Mouse (Mus musculus) cerebellum, postnatal 36 days (tissue): ENCODE measurements around the gene Igf2bp2.

ENCODE experiments used
- DNase-seq, 2 experiments: peaks; one replicate each; pipeline ENCODE4 v3.0.0; 2021 to 2022; ENCODE audit warnings: mixed read lengths in 2 of 2

Igf2bp2 gene

GRCm38 (mm10) chr16:22162512-22163455, at the start of gene Igf2bp2:
Gene Igf2bp2, minus strand, starts transcription at chr16:22163299.
- DNase-seq: peak in 1 of 2 experiments; percentile 3

GRCm38 (mm10) chr16:22203501-22203900, 40.4 kb upstream of the Igf2bp2 start:
- DNase-seq: no peak

DNA sequence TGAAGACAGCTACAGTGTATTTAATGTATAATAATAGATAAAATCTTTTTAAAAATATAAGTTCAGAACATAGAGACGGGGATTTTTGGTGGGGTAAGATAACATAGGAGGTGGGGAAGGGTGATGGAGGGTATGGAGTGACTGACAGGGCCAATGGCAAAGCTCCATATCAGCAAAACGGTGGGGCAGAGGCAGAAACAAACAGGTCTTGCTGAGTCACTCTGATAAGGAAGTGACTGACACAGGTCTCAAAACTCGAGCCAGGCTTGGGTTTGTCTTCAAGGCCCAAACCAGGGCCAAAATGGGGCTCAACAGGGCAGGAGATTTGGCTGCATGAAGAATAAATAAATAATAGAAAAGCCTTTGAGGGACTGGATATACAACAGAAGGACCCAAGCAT, 38.8 kb upstream of the Igf2bp2 start:
- no peak for DNase-seq

- no peak for DNase-seq
These were observed 37.4 kb upstream of the Igf2bp2 start for GRCm38 (mm10) chr16:22200476-22200875.

GRCm38 (mm10) chr16:22187366-22187765, 24.3 kb upstream of the Igf2bp2 start:
- no peak for DNase-seq

DNA sequence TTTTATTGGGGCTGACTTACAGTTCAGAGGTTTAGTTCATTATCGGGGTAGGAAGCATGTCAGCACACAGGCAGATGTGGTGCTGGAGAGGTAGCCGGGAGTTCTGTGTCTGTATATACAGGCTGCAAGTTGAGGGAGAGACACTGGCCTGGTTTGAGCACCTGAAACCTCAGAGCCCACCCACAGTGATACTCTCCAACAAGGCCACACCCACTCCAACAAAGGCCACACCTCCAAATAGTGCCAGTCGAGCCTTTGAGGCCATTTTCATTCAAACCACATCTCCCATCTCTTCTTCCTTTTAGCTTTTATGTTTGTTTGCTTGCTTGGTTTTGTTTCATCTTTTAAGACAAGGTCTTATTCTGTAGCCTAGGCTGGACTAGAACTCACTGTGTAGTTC, 22.3 kb upstream of the Igf2bp2 start:
- no peak for DNase-seq

GRCm38 (mm10) chr16:22184113-22184512, 21.0 kb upstream of the Igf2bp2 start:
- DNase-seq: no peak

- no peak for DNase-seq
These were observed 19.2 kb upstream of the Igf2bp2 start for GRCm38 (mm10) chr16:22182286-22182685.

DNA sequence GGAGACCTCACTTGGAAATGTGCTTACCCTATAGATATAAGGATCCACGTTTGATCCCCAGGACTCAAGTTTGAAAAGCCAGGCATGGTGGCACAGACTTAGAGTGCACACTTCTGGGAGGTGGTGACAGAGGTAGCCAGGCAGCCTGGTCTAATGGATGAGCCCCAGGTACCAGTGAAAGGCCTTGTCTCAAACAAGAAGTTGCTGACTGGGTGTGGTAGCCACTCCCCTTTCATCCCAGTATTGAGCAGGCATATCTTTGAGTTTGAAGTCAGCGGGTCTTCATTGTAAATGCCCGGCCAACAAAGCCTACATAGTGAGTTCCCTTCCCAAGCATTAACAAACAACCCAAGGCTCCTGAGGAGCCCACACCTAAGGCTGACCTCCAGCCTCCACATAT, 15.7 kb upstream of the Igf2bp2 start:
- no peak for DNase-seq

DNA sequence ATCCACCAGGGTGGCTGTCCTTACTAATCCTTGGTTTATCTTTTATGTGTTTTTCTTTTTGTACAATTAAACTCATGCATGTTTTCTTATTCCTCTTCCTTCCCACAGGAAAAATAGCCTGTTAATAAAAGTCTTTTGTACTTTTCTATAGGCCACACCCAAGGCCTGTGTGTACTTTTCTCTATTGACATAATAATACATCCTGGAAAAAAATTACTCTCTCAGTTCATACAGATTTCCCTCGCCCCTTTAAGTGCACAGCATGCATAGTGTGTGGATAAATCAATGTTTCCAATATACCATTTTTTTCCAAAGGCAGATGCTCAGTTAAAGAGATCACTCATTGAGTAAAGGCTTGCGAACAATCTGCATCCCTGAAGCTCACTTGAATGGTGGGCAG, 14.9 kb upstream of the Igf2bp2 start:
- no peak for DNase-seq

GRCm38 (mm10) chr16:22168731-22169130, 5.6 kb upstream of the Igf2bp2 start:
- DNase-seq: no peak

DNA sequence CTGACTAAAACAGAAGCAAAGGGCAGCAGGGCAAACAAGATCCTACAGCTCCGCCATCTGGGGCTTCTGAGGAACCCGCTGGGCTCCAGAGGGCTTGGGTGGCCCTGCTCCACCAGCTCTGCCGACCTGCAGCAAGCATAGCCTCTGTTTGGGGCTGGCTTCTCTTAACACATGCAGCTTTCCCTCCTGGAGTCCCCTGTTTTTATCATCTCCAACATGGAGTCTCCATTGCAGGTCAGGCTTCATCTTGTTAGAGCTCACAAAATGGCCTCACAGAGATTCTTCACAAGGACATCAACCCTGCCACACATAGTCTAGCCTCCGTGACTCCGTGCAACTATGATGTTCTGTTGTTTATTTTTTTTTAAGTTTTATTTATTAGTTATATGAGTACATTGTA, 2.5 kb upstream of the Igf2bp2 start:
- no peak for DNase-seq

GRCm38 (mm10) chr16:22164446-22164845, 1.3 kb upstream of the Igf2bp2 start:
- DNase-seq: no peak

GRCm38 (mm10) chr16:22163456-22163851, 355 bp upstream of the Igf2bp2 start:
- no peak for DNase-seq

DNA sequence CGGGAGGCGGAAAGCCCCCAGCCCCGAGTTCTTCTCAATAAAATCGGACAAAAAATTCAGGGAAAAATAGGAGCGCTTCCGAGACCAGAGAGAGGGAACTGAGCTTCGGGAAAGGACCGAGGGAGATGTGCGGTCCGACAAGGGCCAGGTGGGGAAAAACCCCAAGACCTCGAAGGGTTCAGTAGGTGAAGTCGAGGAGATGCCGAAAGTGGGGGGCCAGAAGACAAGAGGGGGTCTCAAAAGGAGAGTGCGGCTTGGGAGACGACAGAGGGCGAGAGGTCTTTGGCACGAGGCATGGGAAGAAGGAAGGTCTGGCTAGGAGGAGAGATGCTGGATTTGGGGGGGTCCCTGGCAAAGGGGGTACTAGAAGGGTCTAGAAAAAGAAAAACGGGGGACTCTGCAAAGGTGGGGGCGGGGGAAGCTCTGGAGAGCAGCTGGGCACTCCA, 1.0 kb downstream of the Igf2bp2 start:
- no peak for DNase-seq

GRCm38 (mm10) chr16:22161351-22162065, 1.6 kb downstream of the Igf2bp2 start:
- DNase-seq: no peak

DNA sequence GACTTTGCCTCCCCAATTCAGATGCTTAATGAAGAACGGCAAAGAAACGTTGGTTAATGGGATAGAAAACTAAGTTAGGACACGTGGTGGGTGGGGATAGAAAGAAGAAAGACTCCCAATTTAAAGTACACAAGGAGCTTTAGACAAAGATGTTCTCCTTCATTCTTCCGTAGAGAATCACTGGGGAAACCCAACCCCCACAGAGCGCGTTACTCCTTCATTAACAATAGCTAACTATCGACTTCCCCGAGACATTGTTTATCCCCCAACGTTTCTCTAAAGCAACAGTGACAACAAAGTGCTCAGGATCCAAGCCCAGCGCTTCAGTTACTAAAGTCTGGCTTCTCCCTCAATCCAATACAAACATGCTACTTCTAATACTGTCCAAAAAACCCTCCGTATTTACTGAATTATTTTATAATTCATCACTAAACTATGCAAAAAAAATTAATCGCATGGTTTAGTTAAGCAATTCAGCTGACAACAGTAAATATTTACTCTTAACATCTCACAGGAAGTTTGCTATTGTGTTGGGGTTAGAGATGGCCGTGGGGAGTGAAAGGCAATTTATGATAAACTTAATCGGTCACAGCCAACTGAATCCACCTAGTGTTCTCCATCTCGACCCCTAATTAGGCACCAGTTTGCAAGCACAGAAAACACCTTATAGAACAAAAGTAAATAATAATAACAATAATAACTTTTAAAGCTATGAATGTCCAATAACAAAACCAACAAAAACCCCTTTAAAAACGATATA, 2.5 kb downstream of the Igf2bp2 start:
- no peak for DNase-seq

- DNase-seq: no peak
These were observed 10.1 kb downstream of the Igf2bp2 start for GRCm38 (mm10) chr16:22152941-22153444.

DNA sequence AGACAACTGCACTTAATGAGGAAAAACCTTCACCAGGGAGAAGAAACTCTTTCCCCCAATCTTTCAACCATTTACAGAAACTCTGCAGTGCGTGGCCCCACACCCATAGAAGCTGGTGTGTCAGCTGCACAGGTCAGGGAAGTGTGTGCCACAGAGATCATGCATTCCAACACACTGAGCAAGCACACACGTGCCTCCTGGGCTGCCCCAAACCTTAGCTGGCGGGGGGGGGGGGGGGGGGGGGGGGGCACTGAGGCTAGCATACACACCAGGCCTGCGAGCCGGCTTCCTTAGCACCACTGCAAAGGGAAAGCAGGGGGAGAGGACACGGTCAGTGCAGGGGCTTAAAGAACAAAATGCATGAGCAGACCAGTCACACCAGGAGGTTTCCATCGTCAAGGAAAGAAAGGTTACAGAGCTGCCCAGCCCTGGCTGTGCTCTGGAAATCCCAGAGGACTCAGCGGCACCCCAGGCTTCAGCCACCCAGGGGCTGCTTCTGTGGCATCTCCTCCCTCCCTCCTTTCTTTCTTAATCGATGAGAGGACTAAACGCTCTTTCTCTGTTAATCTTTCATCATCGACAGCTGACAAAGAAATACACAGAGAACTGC, 11.3 kb downstream of the Igf2bp2 start:
- DNase-seq: no peak

- DNase-seq: no peak
These were observed 12.7 kb downstream of the Igf2bp2 start for GRCm38 (mm10) chr16:22150421-22150820.

DNA sequence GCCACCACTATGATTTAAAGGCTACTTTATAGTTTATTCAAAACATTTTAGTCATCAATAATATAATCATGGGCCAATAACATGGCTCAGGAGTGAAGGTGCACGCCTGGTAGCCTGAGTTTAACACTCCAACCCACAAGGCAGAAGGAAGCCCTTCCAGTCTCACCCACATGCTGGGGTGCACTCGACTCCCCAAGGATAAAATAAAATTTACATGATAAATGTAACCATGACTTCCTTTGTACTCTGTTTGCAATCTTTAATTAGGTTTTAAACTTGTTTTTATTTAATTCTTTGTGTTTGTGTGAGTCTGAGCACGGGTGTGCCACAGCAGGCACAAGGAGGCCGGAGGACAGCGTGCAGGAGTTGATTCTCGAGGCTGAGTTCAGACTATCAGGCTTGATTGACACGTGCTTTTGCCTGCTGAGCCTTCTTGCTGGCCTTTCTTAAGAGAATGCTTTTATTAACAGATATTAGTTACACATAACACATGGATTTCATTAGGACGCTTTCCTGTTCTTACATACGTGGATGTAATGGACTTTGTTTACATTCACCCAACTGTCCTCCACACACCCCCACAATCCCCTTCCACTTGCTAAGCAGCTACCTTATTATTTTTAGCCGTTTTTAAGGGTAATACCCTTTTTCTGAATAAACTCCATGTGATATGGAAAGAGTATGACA, 13.3 kb downstream of the Igf2bp2 start:
- no peak for DNase-seq

DNA sequence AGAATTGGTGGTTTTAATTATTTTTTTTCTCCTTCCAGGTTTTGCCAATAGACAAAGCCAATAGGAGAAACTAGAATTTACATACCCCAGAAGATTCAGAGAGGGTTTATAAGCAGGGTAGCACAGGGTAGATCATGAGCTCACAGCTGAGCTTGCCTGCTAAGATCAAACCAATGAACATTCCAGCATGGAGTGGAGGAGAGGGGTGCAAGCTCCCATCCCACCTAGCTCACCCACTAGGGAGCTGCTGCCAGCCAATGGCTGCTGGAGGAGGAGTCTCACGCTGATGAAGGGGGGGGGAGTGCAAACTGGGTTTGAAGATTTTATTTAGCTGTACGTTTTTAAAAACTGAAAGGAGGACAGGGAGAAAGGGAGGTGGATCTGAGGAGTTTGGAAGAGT, 14.0 kb downstream of the Igf2bp2 start:
- no peak for DNase-seq
